Mouse (Mus musculus) right cerebral cortex, adult 2 months (tissue): ENCODE results near the gene Dennd5a.

Experiments used
- DNase-seq, 2 experiments: peaks; one replicate each; pipeline ENCODE4 v3.0.0; 2021 to 2022; ENCODE audit warnings: low spot score in 2 of 2

Gene Dennd5a

DNA sequence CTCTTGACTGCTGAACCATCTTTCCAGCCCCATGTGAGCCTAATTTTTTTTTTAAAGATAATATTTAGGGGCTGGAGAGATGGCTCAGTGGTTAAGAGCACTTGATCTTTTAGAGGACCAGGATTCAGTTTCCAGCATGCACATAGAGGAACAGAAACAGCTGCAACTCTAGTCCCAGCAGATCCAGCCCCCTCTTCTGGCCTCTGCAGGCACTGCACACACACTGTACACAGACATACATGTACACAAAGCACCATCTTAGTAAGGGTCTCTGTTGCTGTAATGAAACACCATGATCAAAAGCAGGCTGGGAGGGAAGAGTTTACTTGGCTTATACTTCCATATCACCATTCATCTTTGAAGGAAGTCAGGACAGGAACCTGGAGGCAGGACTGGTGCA lies 5.4 kb upstream of the Dennd5a start:
- no peak for DNase-seq

GRCm38 (mm10) chr7:109963707-109964106 lies 3.4 kb upstream of the Dennd5a start:
- no peak for DNase-seq

DNA sequence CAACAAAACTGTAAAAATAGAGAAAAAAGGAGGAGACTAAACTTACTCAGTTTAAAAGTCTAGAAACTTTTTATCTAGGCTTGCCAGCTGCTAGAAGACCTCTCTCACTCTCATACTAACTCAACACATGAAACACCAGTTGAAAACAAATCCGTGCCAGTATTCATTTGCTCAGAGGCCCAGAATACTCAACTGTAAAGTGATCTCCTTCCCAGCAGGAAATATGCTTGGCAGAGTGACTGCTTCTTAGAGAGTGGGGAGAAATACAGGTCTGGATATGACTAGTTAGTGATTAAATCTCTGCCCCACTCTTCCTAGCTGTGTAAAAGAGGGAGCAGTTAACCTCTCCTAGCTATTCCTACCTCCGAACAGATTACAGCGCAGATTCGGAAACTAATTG lies 2.3 kb upstream of the Dennd5a start:
- DNase-seq, result no peak

GRCm38 (mm10) chr7:109961570-109961969 lies 1.3 kb upstream of the Dennd5a start:
- DNase-seq, result no peak

DNA sequence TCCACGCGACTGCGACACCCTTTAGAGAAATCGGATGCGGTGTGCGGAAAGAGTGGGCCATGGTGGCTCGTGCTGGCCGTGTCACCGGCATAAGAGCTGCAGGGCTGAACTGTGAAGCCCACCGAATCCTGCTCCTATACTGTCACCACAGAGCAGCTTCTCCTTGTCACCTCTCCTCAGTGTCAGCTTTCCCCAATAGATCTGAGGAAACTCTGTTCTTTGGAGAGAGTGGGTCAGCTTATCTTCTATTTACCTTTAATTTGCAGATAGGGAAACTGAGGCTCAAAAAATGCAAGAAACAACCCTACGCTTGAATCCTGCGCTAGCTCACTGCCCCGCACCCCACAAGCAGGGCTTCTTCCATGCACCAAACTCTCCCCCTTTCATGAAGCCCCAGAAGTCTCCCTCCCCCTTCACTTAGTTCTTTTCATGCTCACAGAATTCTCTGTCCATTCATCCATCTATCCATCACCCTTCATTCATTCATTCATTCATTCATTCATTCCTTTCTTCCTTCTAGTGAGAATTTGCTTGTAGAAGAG lies 414 bp upstream of the Dennd5a start:
- DNase-seq, result no peak

DNA sequence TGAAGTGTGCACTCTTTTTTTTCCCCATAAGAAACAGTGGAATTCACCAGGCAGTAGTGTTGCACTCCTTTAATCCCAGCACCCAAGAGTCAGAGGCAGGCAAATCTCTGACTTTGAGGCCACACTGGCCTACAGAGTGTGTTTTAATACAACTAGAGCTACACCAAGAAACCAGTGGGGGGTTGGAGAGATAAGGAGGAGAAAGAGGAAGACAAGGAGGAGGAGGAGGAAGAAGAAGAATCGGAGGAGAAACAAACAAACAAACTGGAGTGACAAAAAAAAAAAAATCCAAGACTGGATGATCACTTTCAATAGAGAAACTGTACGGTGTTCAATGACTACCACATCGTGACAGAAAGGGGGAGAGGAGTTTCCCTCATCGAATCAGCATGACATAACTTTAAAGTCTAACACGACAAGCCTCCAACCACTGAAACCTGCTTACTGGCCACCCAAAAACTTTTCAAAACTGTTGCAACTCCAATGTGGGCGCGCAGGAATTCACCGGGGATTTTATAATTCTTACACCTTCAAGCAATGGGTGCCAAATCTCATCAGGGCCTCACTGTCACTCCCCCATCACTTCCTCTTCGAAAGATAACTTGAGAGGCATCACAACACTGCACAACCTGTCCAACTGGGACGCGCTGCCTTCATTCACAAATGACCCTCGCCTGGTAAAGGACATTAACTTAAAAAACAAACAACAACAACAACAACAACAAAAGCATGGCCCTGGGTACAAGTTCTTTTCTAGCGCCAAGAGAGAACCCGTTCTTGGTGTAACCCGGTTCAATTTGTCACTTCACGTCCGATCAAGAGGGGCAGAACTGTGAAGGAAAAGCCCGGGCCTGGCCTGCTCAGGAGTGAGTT lies 1.2 kb downstream of the Dennd5a start:
- DNase-seq, result peak in 1 of 2 experiments; percentile 23

DNA sequence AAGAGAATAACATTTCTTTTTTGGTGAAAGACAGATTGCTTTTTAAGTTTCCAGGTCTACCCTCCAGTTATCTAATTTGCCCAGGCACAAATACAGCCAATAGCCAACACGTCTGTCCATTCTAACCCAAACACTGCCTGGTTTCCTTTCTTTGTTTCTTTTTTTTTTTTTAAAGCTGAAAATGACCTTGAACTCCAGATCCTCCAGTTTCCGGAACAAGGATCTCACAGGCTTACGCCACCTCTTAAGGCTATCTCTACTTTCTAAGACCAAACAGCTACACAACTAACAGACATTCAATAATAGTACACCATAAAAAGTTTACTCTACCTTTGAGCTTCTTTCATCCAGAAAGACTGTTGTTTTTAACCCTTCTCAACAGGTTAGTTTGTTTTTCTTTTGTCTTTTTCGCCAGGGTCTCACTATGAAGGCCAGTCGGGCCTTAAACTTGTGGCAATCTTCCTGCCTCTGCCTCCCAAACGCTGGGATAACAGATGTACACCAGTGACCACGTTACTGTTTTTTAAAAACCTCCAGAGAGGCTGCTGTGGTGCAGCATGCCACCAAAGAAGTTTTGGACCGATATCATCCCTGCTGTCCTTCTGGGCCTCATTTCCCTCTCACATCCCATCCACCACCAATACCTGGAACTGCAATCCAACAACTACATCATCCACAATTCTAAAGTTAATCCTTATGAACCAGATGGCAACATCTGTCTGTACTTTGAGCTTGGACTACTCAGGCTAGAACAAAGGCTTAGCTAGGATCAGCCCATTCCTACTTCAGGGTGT lies 2.1 kb downstream of the Dennd5a start:
- DNase-seq, result no peak

DNA sequence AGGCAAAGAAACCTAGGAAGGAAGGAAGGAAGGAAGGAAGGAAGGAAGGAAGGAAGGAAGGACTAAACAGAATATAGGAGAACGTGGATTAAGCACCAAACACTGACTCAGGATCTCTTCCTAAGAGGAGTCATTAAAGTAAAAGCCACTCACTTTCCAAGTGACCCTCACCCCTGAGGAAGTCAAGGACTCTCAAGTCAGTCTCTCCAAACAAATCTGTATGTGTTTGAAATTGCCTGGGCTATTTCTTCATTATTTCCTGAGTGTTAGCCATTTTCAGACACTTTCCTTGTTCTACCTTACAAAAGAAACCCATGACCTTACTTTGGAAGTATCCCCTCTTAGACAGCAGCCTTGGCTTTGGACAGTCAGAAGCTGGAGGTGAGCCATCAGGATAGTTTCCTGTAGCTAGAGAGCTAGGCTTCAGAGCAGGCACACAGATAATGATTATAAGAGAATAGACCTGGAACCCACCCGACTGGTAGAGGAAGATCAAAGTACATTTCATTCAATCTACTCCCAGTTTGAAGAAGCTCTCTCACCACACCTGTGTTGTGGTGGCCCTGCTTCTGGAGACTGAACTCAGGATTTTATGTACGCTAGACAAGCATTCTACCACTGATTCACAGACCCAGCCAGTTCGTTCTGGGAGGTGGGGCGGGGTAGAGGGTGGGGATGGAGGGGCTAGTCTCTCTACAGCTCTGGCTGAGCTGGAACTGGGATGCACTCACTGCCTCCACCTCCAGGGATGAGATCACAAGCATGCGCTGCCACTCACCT lies 5.5 kb downstream of the Dennd5a start:
- DNase-seq, result no peak

GRCm38 (mm10) chr7:109951297-109951696 lies 9.0 kb downstream of the Dennd5a start:
- DNase-seq, result no peak

DNA sequence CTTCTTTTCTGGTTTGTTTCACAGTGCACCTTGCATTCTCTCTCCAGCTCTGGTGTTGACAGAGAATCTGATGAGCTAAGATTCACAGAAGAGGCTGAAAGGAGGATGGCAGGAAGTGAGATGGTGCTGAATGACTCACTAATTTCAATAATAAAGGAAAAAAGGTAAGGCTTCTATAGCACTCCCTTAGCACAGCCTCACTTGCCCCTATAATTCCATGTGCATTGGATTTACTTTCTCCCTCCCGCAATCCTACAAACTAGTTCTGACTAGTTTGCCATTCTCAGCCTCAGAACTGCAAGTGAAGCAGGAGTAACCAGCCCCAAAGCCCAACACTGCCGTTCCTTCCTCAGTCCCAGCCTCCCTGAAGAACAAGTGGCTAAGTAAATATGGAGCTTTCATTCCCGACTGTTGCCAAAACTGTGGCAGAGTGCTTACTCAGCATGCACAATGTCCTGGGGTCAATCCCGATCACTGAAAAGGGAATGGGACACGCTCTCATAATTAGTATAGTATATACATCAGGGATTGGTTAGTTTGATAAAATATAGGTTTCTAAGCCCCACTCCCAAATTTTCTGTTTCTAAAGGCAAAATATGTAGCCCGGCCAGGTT lies 15.7 kb downstream of the Dennd5a start:
- no peak for DNase-seq

DNA sequence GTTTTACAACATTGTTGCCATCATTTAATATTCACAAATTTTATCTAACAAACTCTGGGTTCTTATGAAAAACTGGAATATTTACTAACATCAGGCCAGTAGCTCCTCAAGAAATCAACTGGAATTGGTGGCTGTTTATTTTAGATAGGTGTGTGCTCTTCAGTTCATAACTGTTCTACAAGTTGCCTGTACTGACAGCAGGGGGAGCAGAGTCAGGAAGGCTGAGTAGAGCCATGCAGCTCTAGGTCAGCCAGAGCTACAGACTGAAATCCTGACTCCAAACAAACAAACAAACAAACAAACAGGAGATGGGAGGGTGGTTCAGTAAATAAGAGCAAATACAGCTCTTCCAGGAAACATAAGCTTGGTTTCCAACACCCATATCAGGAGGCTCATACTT lies 30.6 kb downstream of the Dennd5a start:
- no peak for DNase-seq

- DNase-seq, result peak in 1 of 2 experiments; percentile 27
These were observed 31.9 kb downstream of the Dennd5a start for GRCm38 (mm10) chr7:109928365-109928764.

DNA sequence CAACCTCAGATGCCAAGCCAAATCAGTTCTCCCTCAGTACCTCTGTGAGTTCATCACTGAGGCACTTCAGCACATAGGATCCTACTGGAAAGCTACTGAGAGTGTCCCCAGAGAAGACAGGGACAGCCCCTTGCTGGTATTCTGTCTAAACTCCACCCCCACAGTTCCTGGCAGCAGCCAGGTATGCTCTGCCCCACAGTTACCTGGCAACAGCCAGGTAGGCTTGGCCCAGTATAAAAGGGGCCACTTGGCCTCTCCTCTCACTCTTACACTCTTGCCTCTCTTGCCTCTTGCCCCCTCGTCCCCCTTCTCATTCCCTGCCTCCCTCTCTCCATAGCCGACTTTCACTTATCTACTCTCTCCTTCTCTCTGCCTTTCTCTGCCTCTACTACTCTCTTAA lies 35.3 kb downstream of the Dennd5a start:
- no peak for DNase-seq

GRCm38 (mm10) chr7:109922889-109923288 lies 37.4 kb downstream of the Dennd5a start:
- no peak for DNase-seq

DNA sequence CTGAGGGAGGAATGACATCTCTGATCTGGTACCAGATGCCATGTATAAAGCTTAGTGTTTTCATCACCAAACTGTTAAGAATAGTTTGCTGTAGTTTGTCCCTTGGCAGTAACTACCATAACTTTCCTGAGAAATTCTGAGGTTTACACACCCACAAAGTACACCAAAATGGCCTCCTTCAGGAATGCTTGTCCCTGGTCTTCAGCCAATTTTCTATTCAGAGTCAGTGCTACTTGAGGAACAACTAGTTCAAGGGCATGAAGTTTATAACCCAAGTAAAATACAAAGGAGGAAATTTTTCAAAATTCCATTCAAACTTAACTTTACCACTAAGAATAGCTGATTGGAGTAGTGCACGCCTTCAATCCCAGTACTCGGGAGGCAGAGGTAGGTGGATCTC lies 54.1 kb downstream of the Dennd5a start:
- DNase-seq, result no peak

GRCm38 (mm10) chr7:109900921-109901320 lies 59.3 kb downstream of the Dennd5a start:
- DNase-seq, result no peak

- DNase-seq, result no peak
These were observed 61.4 kb downstream of the Dennd5a start for GRCm38 (mm10) chr7:109898911-109899310.

DNA sequence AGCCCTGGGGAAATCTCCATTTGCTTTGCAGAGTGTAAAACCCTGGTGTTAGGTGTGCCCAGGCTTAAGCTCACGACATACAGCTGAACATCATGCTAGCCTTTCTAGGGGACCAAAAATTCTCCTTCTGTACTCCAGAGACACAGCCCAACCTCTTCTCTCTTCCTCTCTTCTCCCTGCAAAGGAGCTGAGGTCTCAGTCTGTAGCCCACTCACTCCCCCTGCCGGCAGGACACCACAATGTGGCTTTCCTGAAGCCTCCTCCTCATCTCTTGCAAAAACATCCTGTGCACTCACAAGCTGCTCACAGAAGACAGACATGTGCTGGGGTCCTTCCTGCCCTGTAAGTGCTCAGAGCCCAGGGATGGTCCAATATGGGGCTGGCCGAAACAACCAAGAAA lies 67.7 kb downstream of the Dennd5a start:
- peak; percentile 82 to 84 for DNase-seq

DNA sequence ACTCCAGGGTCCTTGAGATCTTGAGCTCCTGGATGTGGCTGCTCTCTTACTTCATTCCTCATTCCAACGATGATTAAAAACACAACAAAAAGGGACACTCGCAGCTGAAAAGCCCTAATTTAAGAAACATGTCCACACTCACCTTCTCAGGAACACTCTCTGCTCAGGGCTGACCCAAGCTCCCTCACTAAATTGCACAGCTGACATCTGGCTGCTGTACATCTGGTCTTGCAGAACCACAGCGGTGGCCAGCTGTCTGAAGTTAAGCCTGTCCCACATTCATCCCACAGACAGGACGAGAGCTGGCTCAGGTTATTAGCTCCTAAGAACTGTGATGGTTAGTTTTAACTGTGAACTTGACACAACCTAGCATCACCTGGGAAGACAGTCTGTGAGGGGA lies 68.5 kb downstream of the Dennd5a start:
- no peak for DNase-seq

DNA sequence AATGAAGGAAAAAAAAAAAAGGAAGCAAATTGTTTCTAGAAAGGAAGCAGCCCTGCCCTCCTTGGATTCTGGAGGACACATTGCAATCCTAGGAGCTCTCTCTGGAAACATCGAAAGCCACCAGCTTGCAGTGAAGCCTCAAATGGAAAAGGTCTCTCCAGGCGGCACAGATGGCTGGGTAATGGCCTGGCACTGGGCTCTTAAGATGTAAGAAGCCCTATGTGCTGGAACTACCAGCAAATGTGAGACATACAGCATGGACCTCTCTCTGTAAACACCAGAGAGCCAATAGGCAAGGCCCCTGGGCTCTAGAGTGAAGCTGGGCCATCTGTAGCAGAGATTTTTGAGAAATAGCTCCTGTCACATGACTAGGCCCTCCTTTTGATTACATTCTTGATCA lies 70.0 kb downstream of the Dennd5a start:
- DNase-seq, result no peak

GRCm38 (mm10) chr7:109889300-109889699 lies 71.0 kb downstream of the Dennd5a start:
- DNase-seq, result no peak
